Mouse (Mus musculus) lung, adult 18-20 months (tissue): ENCODE data around the gene Tchhl1.

Experiments
- DNase-seq, 2 experiments: peaks; one replicate each; pipeline ENCODE4 v3.0.0; 2022; ENCODE audit warnings: mixed read lengths in 2 of 2

The Tchhl1 gene

DNA sequence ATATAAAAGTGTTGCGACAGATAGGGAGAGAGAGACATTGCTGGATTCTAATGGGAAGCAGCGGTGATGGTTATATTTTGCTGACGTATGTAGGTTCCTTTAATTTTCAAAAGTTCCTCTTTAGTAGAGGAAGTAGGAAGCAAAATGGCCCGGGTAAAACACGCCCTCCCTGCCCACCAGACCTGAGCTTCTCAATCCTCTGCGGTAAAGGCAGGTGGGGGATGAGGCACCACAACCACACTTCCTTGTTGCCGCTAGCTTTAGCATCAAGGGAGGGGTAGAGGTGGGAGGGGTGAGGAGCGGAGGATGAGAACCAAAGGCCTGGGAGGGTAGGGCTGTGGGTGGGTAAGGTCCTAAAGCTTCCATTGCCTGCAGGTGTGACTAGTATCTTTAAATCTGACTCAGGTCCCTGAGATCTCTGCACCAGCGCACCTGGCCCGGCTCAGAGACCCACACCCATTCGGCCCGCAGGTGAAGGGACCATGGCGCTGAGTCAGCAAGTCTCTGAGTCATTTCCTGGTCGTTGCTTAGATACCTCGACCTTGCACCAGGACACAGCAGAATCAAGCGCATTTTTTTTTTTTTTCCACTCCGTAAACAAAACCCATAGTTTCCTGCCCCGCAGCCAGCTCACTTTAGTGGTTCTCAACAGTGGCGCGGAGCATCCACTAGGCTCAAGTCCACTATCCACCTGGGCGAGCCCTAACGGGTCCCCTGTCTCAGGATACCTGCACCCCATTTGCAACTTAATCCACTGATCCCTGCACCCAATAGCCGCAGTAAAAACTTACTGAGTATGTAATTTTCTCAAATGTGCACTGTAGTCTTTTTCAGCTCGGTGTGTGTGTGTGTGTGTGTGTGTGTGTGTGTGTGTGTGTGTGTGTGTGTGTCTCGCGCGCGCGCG is 37.7 kb downstream of the Tchhl1 start:
- DNase-seq: peak; percentile 85 to 86

DNA sequence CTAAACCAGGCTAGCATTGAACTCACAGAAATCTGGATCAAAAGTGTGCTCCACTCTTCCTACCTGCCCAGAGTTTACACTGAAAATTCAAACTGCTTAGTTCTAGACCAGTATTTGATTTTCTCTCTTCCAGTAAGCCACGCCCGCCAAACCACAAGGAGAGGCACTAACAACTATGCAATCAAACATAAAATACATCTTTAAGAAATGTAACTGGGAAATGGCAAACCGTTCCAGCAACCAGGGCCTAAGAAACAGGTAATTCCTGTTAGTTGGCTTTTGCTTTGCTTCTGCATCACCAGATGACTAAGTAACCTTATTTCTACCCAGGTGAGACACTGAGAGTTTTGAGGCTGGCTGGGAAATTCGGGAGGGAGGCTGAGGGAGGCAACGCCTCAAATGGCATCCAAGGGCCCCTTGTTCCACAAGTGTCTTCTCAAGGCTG is 38.3 kb downstream of the Tchhl1 start:
- peak; percentile 78 to 82 for DNase-seq

- DNase-seq: no peak
These were observed 40.7 kb downstream of the Tchhl1 start for GRCm38 (mm10) chr3:93509301-93509700.

- DNase-seq: no peak
These were observed 42.5 kb downstream of the Tchhl1 start for GRCm38 (mm10) chr3:93511036-93511435.

DNA sequence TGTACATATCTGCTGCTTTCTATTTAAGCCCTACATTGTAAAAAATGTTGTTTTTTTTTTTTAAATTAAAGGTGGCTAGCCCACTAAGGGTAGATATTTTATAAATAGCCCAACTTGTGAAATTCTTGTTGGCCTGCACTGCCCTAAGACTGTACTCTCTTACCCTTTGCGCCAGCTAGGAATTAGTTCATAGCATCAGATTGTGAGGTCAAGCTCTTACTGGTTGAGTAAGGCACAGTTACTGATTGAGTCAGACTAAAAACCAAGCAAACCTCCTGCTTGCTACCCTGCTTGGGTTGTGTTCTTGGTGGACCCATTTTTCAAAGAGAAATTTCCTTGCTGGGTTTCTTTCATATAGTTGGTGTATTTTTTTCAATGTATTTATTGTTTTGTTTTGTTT is 43.2 kb downstream of the Tchhl1 start:
- DNase-seq: no peak

- DNase-seq: no peak
These were observed 44.0 kb downstream of the Tchhl1 start for GRCm38 (mm10) chr3:93512386-93513101.

GRCm38 (mm10) chr3:93514628-93515027 is 46.1 kb downstream of the Tchhl1 start:
- DNase-seq: no peak

- no peak for DNase-seq
These were observed 48.8 kb downstream of the Tchhl1 start for GRCm38 (mm10) chr3:93517343-93517742.

DNA sequence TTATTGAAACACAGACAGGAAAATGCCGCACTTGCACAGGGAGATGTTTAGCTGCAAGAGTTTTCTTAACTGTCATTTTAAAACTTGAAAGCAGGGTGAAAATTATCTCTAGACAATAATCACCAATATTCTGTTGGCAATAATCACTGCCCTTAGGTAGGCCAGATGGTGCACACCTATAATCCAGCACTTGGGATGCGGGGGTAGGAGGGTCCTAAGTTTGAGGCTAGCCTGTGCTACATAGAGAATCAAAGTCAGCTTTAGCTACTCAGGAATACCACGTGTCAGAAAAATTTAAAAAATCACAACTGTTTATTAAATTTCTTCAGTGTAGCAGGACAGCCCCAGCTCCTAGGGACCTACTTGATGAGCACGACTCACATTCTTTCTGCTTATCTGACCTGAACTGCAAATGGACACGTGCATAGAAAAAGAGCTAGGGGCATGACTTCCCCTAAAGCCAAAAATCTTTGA is 51.3 kb downstream of the Tchhl1 start:
- DNase-seq: no peak

- DNase-seq: peak; percentile 77 to 82
These were observed 52.0 kb downstream of the Tchhl1 start, which contains the start of gene S100a11 for GRCm38 (mm10) chr3:93520330-93521193. S100a11 (plus strand) TSS chr3:93520488.
